Mouse (Mus musculus): Measurements from ENCODE around the gene Tmem63a.

DNA sequence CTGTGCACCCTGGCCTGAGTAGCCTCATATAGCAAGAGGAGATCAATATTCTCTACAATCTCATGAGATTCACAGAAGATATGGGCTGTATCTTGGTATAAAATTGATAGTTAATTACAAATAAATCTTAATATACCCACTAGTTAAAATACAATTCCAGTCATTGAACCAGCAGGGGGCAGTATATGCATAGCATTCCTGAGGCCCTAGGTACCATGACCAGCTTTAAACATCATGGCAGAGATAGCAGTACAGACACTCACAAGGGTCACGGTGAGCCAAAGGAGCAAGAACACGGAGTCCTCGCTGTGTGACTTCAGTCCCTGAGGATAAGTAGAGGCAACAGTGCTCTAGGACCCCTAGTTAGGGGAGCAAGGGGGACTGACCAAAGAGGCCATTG, 50.0 kb downstream of the Tmem63a start:
- no peak for TF ChIP-seq CTCF (IDR thresholded peaks at IDR 0.05; ENCODE audit: low read depth, low read length)
- TF ChIP-seq POLR2A (IDR thresholded peaks at IDR 0.05; ENCODE audit: insufficient read depth, low read length) = no peak
